Mouse (Mus musculus) ES-Bruce4 (cell line): ENCODE data around the gene Slc16a7.

Source experiments
- CTCF ChIP-seq: IDR thresholded peaks from one replicate; pipeline ENCODE4 v1.8.1; 2011; ENCODE audit warnings: low read depth, low read length
- EP300 ChIP-seq: IDR thresholded peaks from 2 replicates; pipeline ENCODE4 v1.6.1; 2011; ENCODE audit warnings: low read depth, low read length; ENCODE audit not compliant: insufficient read depth
- POLR2A ChIP-seq: IDR thresholded peaks from one replicate; pipeline ENCODE4 v1.8.1; 2011; ENCODE audit warnings: low read length; ENCODE audit not compliant: insufficient read depth

DNA sequence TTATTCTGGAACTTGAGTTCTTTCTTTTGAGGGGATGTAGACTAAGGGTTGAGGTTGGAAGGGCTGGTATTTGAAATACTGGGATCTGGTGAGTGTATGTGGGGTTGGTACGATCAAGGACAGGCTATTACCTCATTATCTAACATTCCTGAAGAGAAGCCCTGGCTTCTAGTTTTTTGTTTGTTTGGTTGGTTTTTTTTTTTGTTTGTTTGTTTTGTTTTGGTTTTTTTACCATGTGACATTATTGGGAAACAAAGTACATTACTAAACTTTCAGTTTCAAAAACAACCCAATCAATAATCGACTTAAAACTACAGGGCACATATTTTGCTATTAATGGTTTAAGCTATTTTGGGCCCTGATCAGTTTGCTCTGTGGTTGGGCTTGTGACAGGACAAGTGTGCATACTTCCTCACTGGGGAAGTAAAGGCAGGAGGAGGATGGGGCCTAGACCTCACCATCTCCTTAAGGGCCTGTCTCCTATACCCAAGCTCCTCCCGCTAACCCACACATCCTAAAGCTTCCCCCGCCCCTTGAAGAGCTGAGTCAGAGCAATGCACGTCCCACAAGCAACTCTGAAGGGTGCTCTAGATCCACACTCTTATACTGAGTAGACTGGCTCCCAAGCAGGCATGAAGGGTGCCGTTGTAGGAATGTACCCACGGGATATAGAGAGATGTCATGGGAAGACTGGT, 64.2 kb downstream of the Slc16a7 start:
- TF ChIP-seq POLR2A (no peak), CTCF (no peak), EP300 (no peak)
